Mouse (Mus musculus) left cerebral cortex, adult 18-20 months (tissue): ENCODE data around the gene Abat. TPM values are rescaled to one million over a fixed set of nuclear protein-coding genes. Genes with fewer than 3 reads are reported as not detected.
"Not testable (repeated sequence)": the region's sequence is repeated elsewhere in the genome, so short reads cannot be mapped to it uniquely, and the experiment has no call there.

Source experiments
- DNase-seq, 2 experiments: peaks; one replicate each; pipeline ENCODE4 v3.0.0; 2021 to 2022; ENCODE audit warnings: low spot score in 2 of 2, mixed read lengths in 1 of 2
- total RNA-seq, 2 experiments: library from RNA; stranded (reverse); gene quantifications; 2 replicates each; pipeline ENCODE4 v1.2.3; 2021

Gene Abat
- total RNA-seq, 2 experiments from 2014 or later = 145 to 155 TPM

DNA sequence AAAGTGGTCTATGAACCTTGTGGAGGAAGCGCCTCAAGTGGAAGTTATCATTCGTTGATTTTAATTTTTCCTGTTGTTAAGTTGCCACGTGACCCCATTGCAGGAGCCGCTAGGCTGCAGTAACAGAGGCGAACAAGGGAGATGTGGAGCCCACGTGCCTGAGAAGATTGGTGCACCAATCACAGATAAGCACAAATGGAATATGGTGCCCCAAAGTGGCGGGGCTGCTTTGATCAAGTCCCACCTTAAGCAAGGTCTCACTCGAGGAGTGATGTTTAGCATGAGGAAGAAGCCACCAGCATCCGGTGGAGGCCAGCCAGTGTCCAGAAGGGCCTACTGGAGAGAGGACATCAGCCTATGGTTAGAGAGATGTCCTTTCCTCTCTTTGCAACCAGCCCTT lies 19.2 kb downstream of the Abat start:
- DNase-seq = no peak

DNA sequence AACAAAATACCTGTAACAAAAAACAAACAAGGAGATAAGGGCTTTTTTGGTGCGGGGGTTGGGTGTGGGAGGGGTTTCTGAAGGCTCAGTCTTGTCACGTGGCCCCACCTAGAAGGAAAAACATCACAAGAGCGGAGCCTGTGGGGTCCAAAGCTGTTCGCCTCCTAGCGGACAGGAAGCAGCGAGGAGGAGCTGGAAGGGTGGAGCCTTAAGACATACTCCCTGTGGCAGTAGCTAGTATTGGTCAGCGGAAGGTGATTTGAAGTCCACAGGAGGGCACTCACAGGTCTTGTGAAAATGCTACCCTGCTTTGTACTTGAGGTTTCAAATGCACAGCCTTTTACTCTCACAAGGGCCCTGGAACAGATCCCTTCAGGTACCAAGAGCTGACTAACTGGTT lies 19.7 kb downstream of the Abat start:
- DNase-seq = no peak

GRCm38 (mm10) chr16:8533477-8533876 lies 20.2 kb downstream of the Abat start:
- no peak for DNase-seq

DNA sequence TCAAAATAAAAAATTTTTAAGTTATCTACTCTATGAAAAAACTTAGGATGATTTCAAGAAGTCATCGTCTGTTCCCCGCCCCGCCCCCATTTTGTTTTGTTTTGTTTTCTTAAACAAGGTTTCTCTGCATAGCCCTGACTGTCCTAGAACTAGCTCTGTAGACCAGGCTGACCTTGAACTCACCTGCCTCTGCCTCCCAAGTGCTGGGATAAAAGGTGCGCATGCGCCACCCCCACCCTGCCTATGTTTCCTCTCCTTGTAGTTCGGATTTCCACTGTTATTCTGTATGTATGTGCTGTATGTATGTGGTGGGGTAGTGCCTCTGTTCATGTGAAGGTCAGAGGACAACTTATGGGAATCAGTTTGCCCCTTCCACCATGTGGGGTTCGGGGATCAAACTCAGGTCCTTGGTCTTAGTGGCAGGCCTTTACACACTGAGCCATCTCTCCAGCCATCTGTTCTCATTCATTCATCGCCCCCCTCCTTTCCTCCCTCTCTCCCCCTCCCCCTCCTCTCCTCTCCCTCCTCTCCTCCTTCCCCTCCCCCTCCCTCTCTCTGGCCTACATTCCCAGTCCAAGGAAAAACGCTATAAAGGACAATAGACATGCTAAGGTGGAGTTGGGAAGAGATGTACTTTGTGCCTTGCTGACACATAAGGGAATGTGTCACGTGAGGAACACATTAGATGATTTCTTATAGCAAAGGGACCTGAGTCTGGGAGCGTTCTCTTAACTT lies 21.4 kb downstream of the Abat start:
- no peak for DNase-seq

- DNase-seq = no peak
Observed at GRCm38 (mm10) chr16:8535411-8535810, 22.2 kb downstream of the Abat start.

- DNase-seq = peak in 1 of 2 experiments; percentile 21
Observed at GRCm38 (mm10) chr16:8539150-8539865, 26.1 kb downstream of the Abat start.

DNA sequence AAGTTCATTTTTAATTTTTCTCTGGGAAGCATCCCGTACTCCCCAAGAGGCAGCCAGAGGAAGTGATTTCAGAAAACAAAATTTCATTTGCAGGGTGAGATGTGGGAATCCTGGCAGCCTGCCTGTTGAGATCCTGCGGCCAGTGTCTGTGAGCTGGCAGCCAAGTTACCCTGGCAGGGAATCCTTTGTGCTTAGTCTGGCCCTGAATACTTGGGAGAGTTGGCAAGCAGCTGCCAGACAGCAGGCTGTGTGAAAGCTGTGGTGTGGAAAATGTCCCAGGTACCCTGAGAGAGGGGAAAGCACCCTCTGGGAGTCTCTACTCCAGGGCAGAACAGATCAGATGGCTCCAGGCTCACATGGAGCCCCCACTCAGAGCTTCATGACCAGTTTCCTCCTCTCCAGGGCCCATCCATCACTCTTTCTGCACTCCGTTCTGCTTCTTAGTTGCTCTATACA lies 27.7 kb downstream of the Abat start:
- peak; percentile 75 to 86 for DNase-seq

- no peak for DNase-seq
Observed at GRCm38 (mm10) chr16:8547836-8548235, 34.6 kb downstream of the Abat start.

DNA sequence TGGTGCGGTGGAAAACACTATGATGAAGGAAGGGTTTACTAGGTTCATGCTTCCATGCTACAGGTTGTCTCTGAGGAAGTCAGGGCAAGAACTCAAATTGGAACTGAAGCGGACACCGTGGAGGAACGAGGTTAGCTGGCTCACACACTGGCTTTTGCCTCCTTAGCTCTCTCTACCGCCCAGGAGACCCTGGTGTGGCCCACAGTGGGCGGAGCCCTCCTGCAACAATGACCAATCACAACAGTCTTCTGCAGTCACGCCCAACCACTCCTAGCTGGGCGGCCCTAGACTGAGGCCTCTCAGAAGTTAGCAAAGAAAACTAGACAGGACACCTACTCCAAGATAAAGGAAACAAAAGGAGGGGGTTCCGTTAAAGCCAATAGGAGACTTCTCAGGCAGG lies 36.3 kb downstream of the Abat start:
- no peak for DNase-seq

DNA sequence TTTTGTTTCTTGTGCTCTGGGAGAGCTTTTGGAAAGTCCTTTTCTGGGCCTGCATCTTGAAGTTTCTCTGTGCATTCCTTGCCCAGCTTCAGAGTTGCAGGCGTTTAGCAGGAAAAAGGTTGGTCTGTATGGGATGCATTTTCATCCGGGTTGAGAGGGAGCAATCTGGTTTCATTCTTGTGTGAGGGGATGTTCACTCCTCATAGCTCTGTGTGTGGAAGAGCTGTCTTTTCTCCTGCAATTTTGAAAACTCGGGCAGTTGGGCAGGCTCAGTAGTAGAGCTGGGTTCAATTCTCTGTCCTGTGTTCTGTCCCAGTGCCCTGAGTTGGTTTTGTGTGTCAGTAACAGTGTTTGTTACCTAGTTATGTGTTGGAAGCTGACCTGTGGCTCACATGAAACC lies 41.1 kb downstream of the Abat start:
- DNase-seq = no peak

GRCm38 (mm10) chr16:8554751-8555150 lies 41.5 kb downstream of the Abat start:
- DNase-seq = not testable (repeated sequence)

DNA sequence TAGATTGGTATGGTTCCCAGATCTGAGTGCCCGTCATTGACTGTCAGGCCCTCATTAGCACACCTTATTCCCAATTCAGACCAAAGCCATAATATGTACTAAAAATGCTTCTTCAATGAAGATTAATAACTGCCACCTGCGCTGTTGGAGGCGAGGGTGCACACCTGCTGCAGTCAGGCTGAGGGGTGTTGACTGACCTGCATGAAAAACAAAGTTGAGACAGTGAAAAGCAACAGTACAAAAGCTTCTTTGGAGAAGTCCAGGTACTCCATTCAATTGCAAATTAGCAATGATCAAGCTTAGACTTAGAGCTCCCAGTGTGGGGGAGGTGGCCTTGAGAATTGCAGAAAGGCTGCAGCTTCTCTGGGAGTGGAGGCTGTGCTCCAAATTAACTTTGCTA lies 42.1 kb downstream of the Abat start:
- DNase-seq = not testable (repeated sequence)

DNA sequence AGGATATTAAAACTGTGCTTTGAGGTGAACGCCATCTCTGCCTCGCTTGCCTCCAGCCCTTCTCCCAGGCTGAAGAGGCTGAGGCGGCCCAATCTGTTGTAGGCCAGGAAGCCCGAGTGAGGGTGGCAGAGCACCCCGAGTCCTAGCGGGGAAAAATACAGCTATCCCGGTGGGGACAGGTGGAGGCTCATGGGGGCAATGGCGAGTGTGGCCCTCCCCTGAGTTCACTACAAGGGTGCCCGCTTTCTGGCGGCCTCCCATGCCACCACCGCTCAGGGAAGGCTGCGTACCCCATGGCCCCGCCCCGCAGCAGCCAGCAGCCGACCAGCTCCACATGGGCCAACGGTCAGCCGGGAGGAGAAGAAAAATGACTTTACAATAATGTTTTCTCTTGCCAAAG lies 46.9 kb downstream of the Abat start:
- no peak for DNase-seq

GRCm38 (mm10) chr16:8561101-8561500 lies 47.9 kb downstream of the Abat start:
- not testable (repeated sequence) for DNase-seq

GRCm38 (mm10) chr16:8561856-8562255 lies 48.6 kb downstream of the Abat start:
- not testable (repeated sequence) for DNase-seq

DNA sequence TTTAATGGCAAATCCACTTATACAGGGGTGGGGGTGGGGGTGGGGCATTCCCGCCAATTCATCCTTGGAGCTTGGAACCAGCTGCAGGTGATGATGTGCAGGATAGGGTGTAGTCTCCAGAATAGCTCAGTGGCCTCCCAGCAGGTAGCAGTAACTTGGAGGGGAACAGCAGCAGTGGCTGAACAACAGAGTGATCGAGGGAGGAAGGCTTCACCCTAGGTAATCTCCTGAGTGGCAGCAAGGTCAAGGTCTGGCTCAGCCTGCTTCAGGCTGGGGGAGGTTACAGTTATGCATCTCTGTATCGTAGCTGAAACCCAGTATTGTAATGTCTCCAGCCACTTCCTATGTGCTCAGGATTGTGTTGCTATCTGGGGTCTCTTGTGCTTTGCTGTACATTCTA lies 49.6 kb downstream of the Abat start:
- not testable (repeated sequence) for DNase-seq

- no peak for DNase-seq
Observed at GRCm38 (mm10) chr16:8564836-8565235, 51.6 kb downstream of the Abat start.

DNA sequence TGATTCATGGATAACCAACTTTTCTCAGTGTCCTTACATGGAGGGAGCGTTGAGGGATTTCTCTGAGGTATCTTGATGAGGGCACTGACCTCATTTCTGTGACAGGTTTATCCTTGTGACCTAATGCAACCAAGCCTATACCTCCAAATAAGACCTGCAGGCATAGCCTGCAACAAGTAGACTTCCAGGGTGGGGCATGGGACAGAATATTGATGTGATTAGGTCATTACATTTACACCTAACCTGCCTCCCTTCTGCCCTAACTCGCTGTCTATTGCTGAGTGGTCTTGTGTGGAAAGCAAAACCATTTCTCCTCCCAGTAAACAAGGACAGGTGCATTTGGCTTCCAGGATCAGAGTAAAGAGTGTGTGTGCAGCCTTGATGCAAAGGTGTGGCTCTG lies 52.3 kb downstream of the Abat start:
- no peak for DNase-seq

DNA sequence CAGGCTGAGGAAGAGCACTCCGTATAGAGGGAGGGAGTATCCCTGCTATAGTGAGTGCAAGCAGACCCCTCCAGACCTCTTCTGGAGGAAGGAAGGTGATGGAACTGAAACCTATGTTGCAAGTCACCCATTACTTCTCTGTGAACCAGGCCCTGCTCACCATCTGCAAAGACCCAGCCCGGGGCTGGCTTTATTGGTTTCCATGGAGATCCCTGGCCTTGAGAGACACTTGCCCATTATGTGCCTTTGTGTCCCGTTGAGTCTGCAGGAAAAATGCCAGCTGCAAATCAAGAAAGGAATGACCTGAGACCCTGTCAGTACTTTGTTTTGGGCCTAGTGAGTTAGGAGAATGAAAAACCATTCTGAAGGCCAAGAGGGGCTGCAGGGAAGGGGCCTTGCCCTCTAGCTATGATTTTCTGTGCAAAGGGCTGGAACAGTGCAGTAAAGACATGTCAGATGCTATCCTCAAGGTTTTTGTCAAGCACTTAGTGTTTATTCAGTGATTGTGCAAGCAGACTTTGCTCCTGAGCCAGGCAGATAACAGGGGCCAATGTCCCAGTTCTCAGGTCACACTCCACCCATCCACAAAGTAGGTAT lies 53.0 kb downstream of the Abat start:
- no peak for DNase-seq

DNA sequence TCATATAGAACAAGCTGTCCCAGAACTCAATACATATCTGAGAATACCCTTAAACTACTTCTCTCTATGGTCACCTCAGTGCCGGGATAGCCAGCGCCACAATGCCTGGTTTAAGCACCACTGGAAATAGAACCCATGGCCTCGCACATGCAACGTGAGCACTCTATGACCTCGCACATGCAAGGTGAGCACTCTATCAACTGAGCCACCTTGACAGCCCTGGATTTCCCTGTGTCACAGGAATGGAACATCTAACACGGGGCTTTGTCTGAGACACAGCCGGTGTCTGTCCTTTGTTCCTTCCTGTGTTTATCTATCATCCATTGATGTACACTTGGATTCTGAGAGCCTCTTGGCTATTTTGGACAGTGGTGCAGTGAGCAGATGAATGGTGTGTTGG lies 55.7 kb downstream of the Abat start:
- no peak for DNase-seq

- no peak for DNase-seq
Observed at GRCm38 (mm10) chr16:8570336-8570735, 57.1 kb downstream of the Abat start.

- DNase-seq = no peak
Observed at GRCm38 (mm10) chr16:8570901-8571615, 57.8 kb downstream of the Abat start.
